Mouse (Mus musculus) testis, adult 2 months (tissue): ENCODE measurements at regions not wholly inside any gene's neighbourhood (a gene's known extent, or its start where the extent isn't known, plus 50 kb on each side); places are given as distances from the start of the nearest gene placed in this dataset.

Experiments used
- H3K27ac ChIP-seq: fragments of 200-500 bp; 2 replicates; pipeline ENCODE4 v1.5.1; 2012; ENCODE audit warnings: low read depth, low read length; ENCODE audit not compliant: control insufficient read depth, insufficient read depth
- H3K27me3 ChIP-seq: fragments of 200-500 bp; 2 replicates; pipeline ENCODE4 v1.6.1; 2012; ENCODE audit warnings: mild to moderate bottlenecking, low read length, moderate library complexity; ENCODE audit not compliant: control insufficient read depth, insufficient read depth
- H3K36me3 ChIP-seq: fragments of 200-500 bp; 2 replicates; pipeline ENCODE4 v1.6.1; 2012; ENCODE audit warnings: mild to moderate bottlenecking, low read length; ENCODE audit not compliant: control insufficient read depth, insufficient read depth
- H3K4me1 ChIP-seq: fragments of 200-500 bp; 2 replicates; pipeline ENCODE4 v1.6.1; 2012; ENCODE audit warnings: low read length; ENCODE audit not compliant: control insufficient read depth, insufficient read depth
- H3K4me3 ChIP-seq: fragments of 200-500 bp; 2 replicates; pipeline ENCODE4 v1.5.1; 2012; ENCODE audit warnings: low read depth, mild to moderate bottlenecking, low read length, moderate library complexity, mixed read lengths; ENCODE audit not compliant: control insufficient read depth
- CTCF ChIP-seq: fragments of 200-500 bp; IDR thresholded peaks from 2 replicates; pipeline ENCODE4 v1.5.1; 2012; ENCODE audit warnings: low read depth, mild to moderate bottlenecking, inconsistent platforms, low read length, moderate library complexity; ENCODE audit not compliant: control insufficient read depth, insufficient read depth, insufficient replicate concordance
- POLR2A ChIP-seq: fragments of 200-500 bp; IDR thresholded peaks from 2 replicates; pipeline ENCODE4 v1.6.1; 2012; ENCODE audit warnings: low read depth, mild to moderate bottlenecking, inconsistent platforms, low read length, moderate library complexity; ENCODE audit not compliant: control insufficient read depth

DNA sequence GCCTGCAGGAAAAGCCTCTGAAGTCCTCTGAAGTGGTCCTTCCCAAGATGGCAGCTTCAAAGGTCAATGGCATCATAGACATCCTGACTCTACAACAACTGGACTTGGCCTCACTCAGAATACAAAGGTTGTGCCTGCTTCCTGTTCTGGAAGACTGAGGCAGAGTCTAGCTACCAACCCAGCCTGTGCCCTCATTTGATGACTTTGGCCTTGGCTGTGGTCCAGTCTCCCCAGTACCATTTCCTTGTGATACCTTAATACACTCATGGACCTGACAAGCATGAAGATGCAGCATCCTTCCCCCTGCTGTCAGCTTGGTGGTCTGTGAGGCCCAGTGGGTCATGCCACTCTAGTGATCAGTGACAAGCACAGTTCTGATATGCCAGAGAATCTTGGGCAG, 130.6 kb downstream of the Gm4791 start:
- Histone ChIP-seq H3K27ac (no peak overlapping the region), H3K4me1 (peaks cover 3% of the 10 kb centered on the region; the same call in 1 of the 2 replicates), H3K36me3 (no peaks in the 10 kb centered on the region), H3K27me3 (no peaks in the 10 kb centered on the region), H3K4me3 (no peak overlapping the region)
- no peak for TF ChIP-seq POLR2A

GRCm38 (mm10) chr9:47133454-47133853, 134.9 kb downstream of the Gm4791 start:
- Histone ChIP-seq H3K4me3 (no peak overlapping the region), H3K36me3 (no peaks in the 10 kb centered on the region), H3K4me1 (peaks cover 3% of the 10 kb centered on the region; the same call in 1 of the 2 replicates), H3K27ac (no peak overlapping the region), H3K27me3 (no peaks in the 10 kb centered on the region)
- TF ChIP-seq POLR2A: no peak
- no peak for TF ChIP-seq CTCF

GRCm38 (mm10) chr9:47133873-47134272, 135.3 kb downstream of the Gm4791 start:
- no peaks in the 10 kb centered on the region for H3K36me3 ChIP-seq
- no peak overlapping the region for H3K4me3 ChIP-seq
- no peak for TF ChIP-seq CTCF
- no peak for TF ChIP-seq POLR2A
- H3K4me1 ChIP-seq: peaks cover 3% of the 10 kb centered on the region; the same call in 1 of the 2 replicates
- no peaks in the 10 kb centered on the region for H3K27me3 ChIP-seq
- no peak overlapping the region for H3K27ac ChIP-seq

GRCm38 (mm10) chr9:47134479-47134878, 135.9 kb downstream of the Gm4791 start:
- TF ChIP-seq POLR2A: no peak
- no peak for TF ChIP-seq CTCF
- peaks cover 3% of the 10 kb centered on the region; the same call in 1 of the 2 replicates for H3K4me1 ChIP-seq
- no peak overlapping the region for H3K4me3 ChIP-seq
- H3K27me3 ChIP-seq: no peaks in the 10 kb centered on the region
- no peak overlapping the region for H3K27ac ChIP-seq
- no peaks in the 10 kb centered on the region for H3K36me3 ChIP-seq

GRCm38 (mm10) chr9:47136641-47137040, 138.1 kb downstream of the Gm4791 start:
- H3K4me3 ChIP-seq: no peak overlapping the region
- no peak for TF ChIP-seq CTCF
- H3K27me3 ChIP-seq: no peaks in the 10 kb centered on the region
- H3K4me1 ChIP-seq: no peaks in the 10 kb centered on the region; the same call in 1 of the 2 replicates
- H3K27ac ChIP-seq: no peak overlapping the region
- H3K36me3 ChIP-seq: no peaks in the 10 kb centered on the region

GRCm38 (mm10) chr9:47153471-47153870, 154.9 kb downstream of the Gm4791 start:
- Histone ChIP-seq H3K4me1 (no peaks in the 10 kb centered on the region), H3K27ac (no peak overlapping the region), H3K36me3 (no peaks in the 10 kb centered on the region), H3K27me3 (no peaks in the 10 kb centered on the region), H3K4me3 (no peak overlapping the region)
- TF ChIP-seq POLR2A (no peak), CTCF (no peak)

DNA sequence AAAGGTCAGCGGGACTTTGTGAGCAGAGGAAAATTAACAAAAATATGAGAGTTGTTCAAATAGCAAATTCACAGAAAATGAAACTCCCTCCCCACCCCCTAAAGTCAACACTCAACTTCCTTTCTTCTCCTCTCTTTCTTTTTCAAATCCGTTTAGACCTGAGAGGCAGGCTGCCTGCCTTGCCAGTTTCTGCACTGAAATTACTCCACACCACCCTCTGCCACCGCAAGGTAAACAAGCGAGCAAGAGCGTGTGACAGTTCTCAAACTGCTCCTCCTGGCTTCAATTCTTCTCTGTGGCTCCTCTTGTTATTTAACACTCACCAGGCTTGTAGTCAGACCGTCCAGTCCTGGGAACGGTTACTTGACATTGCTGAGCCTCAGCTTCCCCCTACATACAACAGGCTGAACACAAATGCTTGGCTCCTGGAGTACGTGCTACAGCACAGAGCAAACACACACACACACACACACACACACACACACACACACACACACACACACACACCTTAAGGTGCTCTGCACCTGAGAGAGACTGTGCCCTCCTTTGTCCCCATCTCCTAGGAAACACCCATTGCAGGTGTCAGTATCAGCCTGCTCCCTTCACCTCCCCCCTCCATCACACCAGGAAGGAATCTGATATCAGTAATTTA, 167.1 kb downstream of the Gm4791 start:
- no peak for TF ChIP-seq CTCF
- TF ChIP-seq POLR2A: no peak
- peaks cover 3% of the 10 kb centered on the region; the same call in 1 of the 2 replicates for H3K4me1 ChIP-seq
- no peak overlapping the region for H3K27ac ChIP-seq
- no peaks in the 10 kb centered on the region for H3K36me3 ChIP-seq
- no peak overlapping the region for H3K4me3 ChIP-seq
- no peaks in the 10 kb centered on the region for H3K27me3 ChIP-seq
